Mouse (Mus musculus) lung, adult 2 months (tissue): ENCODE data around the gene Prom2.

Source experiments
- CTCF ChIP-seq: fragments of 200-500 bp; IDR thresholded peaks from 2 replicates; pipeline ENCODE4 v1.5.1; 2011; ENCODE audit warnings: mild to moderate bottlenecking, low read length, control low read depth; ENCODE audit not compliant: insufficient read depth
- POLR2A ChIP-seq: fragments of 200-500 bp; IDR thresholded peaks from 2 replicates; pipeline ENCODE4 v1.6.1; 2011; ENCODE audit warnings: low read depth, mild to moderate bottlenecking, control low read depth, low read length, borderline replicate concordance; ENCODE audit errors: extremely low read depth

DNA sequence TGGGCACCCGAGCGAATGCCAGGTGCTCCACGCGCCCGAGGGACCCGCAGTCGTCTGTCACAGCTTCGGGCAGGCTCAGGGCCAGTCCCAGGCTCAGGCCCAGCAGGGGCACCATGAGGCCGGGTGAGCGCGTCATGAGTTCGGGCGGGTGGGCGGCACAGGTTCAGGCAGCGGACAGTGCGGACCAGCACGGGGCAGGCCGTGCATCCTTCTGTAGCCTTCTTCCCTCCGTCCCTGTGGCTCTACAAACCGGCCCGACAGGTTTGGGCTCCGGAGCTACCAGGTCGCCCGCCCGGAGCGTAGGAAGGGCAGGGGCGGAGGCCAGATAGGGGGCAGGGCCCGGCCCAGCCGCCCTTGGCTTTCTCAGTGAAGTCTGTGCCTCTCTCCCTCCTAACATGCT is at the start of gene Prom2:
- TF ChIP-seq POLR2A (no peak), CTCF (no peak)
